Mouse (Mus musculus) kidney, postnatal 4 days (tissue): ENCODE data around the gene Sgms1.
"Not testable (repeated sequence)": the region's sequence is repeated elsewhere in the genome, so short reads cannot be mapped to it uniquely, and the experiment has no call there.

Experiments
- DNase-seq, 2 experiments: peaks; one replicate each; pipeline ENCODE4 v3.0.0; 2021; ENCODE audit warnings: mixed read lengths in 2 of 2

Gene Sgms1

DNA sequence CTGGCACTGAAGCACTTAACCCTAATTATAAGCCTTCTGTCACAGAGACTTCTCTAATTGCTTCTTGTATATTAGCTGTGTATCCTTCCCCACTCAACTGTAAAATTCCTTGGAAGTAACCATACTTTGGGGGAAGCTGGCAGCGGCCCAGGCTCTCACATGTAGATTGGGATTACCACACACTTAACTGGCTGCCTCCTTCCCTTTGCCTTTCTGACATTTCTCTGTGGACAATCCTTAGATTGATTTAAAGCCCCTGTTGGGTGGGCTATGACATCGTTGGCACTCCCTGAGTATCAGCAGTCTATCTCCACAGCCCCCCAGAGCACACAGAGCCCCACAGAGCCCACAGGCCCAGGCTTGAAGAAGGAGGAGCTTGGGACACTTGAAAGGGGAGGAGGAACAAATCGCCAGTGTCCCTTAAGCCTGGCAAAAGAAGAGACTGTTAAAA, 8.0 kb downstream of the Sgms1 start:
- DNase-seq, result peak; percentile 81 to 86

DNA sequence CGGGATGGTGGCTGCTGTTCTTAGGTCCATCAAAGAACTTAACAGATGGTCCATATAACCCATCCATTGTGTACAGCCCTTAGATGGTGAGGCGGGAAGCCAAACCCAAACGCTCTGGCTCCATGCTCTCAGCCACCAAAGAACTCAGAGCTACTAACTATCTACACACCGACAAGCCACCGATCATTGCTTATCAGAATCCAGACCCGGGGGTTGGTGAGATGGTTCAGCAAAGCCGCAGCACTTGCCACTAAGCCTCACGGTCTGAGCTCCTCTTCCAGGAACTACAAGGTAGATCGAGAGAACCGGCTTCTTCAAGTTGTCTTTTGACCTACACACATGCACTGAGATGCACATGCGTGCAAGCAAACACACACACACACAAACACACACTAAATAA, 8.8 kb downstream of the Sgms1 start:
- no peak for DNase-seq

DNA sequence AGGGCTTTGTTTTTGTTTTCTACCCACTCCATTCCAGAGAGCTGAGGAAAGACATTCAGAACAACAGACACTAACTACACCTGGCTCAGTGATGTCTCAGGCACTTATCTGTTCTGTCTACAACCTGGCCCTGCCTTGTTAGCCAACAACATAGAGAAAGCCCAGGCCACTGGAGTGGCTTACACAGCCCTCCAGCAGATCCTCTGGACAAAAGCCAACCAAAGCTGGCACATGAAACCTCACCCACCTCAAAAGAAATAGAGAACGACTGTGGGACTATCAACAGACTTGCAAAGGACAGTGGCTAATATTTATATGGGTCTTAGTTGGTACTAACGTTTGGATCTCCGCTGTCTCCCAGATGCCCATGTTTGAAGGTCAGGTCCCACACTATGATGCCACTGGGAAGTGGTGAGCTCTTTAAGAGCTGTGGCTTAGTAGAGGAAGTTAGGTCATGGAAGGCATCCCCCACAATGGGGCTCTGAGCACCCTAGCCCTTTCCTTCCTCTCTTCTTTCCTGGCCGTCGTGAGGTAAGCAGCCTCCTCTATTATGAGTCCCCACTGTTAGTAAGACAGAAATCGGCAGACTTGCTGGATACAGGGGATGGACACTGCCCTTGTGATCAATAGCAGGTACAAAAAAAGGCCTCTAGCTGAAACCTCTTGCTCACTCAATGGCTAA, 10.1 kb downstream of the Sgms1 start:
- DNase-seq, result no peak

DNA sequence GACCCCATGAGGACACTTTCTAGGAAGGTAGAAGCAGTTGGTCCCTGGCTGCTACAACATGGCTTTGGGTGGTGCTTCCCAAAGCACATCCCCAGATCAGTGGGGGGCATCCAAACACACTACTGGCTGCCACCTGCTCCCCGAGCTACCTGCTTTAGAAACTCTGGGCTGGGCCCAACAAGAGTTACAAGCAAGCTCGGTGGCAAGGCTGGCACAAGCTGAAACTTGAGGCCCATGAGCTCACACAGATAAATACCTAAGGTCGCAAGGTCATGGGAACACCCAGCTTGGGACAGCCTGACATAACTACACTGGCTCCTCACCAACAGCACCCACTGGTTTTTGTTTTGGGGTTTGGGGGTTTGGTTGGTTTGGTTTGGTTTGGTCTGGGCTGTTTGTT, 10.9 kb downstream of the Sgms1 start:
- DNase-seq, result no peak

DNA sequence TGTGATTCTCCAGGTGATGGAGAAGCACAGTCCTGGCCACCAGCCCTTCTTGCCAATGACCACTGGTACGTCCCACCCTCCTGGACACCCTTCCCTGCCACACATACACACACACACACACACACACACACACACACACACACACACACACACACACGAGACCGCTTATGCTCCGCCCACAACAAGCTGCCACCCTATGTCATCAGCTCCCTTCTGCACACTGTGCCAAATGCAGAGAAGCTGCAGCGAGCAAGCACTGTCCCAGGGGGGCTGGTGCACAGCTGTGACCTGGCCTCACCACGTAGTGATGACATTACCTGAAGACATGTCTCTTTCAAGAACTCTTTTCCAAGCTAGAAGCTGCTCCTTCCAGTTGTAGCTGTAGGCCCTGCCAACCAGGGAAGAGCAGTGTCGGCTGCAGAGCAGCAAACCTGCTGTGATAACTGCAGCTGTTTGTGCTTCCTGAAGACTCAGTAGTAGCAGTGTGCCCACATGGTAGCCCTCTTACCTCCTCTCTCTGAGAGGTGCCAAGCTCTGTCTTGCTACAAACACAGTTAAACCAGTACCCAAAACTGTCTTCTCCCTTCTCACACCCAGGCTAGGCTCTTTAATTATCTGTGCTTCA, 11.7 kb downstream of the Sgms1 start:
- DNase-seq, result peak in 1 of 2 experiments; percentile 26

DNA sequence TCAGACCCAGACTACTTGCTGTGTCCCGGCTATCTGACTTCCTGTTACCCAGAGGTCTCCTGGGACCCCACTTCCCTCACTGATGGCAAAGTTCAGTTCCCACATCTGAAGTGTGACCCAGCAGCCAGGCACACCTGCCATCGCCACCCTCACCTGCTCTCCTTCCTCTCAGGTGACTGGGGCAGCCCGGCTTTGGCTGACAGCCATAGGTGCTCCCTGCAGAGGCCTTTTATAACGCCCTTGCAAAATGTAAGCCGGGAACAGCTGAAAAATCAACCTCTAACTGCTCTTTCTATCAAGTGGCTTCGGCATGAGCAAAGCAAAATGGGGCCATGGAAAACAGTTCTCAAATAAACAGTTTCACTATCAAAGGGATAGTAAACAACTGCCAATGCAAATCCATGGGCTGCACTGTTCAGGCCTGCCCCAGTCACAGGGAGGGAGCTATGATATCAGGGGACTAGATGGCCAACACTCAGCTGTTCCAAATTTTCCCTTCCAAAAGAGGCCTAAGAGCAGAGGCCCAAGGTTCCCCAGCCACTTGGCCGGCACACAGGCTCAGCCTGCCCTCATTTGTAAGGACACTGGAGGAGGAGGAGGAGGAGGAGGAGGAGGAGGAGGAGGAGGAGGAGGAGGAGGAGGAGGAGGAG, 12.5 kb downstream of the Sgms1 start:
- peak in 1 of 2 experiments; percentile 43 for DNase-seq

DNA sequence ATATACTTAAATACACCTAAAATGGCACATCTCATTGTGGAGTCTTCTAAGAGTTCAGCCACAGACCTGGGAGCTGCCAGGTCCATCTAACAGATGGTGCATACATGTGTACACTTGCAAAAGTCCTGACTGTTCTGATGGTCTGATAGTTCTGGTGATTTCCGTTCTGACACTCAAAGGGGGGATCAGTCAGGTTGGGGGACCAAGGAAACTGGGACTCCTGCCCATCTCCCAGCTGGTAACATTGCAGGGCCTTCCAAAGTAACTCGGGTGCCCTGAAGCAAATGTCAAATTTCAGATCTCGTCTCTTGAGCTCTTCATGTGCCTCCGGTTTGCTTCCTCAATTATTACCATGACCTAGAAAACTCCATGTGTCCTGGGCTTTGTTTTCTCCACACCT, 13.5 kb downstream of the Sgms1 start:
- DNase-seq, result no peak

DNA sequence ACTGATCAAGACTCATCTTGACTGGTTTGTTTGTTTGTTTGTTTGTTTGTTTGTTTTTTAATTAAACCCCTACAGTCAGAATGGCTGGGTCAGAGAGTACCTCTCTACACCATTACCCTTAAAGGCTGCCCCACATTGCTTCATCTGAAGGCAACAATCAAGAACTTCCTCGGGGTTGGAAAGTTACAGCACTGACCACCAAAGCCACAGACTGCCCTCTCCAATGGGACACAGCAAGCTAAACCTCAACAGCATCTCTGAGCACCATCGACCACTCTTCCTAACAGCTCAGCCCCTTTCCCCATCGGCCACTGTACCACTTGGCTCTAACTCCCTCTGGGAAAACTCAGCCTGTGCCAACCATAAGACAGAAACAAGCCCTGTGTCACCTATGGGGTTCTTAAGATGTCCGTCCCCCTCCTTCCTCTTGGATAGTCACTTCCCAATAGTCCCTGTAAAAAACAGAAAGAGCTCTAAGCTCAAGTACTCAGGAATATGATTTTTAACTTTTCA, 14.0 kb downstream of the Sgms1 start:
- DNase-seq, result no peak

DNA sequence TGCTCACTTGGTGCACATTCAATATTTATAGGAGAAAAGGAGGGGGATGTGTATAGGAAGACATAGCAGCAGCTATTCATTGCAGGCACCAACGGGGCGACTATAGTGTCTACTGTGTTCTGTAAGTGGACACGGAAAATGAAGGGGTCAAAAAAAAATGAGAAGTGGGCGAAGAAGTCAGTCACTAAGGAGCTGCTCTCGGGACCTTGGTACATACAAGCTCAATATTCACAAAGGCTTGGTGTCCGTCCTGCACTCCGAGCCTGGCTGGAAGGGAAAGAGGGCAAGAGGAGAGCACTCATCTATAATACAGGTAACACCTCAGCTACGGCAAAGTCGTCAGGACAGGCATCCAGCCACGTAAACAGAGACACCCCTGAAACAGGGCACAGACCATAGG, 14.8 kb downstream of the Sgms1 start:
- DNase-seq, result no peak

DNA sequence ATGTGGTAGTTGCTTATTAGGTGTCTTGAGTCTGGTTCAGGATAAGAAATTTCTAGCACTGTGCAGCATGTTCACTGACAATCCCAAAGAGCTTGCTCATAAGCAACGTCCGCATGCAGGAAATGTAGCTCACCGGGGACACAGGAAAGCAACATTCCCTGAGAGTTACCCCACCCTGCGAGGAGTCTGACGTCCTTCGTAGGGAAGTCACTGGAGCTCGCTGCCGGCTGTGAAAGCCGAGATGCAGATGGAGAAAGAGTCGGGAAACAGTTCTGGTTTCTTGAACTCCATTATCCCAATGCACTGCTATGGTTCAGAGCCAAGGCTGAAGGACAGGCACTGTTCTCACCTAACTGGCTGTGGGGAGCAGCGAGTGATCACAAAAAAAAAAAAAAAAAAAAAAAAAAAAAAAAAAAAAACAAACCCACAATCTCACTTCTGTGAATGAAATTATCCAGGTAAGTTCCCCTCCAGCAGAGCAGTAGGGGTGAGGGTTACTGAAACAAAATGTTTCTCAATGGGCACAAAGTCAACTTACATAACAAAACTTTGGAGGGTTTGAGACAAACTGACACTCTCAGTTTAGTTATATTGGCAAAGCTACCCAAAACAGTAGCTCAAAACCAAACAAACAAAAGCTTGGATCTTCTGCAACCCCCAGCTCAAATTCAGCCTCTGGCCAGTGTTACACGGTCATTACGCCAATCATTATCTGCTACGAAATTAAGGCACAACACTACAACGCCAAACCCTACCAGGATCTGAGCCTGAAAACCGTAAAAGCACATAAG, 15.5 kb downstream of the Sgms1 start:
- peak; percentile 48 to 55 for DNase-seq

DNA sequence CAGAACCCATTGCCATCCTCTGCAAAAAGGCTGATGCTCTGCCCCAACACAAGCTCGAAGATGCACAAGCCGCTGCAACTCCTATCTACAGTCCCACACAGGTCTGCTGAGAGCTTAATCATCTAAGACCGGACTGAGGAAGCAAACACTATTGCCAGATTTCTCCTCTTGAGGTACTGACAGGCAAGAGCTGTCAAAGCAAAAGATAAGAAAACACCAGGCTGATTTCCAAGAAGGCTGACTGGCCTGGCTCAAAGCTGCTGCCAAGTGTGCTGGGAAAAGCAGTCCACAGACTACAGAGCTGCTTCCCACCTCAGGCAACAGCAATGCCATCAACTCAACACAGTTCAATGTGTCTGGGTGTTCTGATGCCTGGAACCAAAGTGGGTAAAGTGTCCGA, 17.1 kb downstream of the Sgms1 start:
- no peak for DNase-seq

DNA sequence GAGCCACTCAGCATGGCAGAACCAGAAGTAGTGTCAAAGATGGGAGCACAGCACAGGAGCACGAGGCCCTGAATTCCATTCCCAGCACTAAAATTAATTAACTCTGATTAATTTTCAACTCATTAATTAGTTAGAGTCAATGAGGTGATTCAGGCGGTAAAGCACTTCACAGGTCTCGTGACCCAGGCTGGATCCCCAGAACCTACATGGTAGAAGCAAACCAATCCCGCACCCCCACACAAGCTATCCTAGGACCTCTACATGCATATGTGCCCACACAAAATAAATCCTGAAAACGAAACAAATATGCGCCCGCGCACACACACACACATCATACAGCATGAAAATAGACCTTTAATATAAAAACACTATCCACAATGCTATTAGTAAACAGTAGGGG, 22.2 kb downstream of the Sgms1 start:
- DNase-seq, result no peak

DNA sequence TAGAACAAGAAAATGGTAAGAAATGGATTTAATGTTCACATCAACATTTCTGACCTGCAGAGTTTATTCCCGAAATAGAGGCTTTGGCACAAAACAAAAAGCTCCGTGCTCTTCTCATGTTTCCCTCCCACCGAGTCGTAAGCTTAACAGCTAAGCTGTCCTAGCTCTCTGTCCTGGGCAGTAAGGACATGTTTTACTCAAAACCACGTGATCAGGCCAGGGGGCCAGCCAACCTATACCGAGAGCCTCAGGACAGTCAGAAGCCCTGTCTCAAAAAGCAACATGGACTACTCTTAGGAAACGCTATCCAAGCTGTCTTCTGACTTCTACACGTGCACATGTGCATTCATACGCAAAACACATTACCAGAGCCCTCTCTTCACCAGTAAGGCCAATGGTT, 23.1 kb downstream of the Sgms1 start:
- no peak for DNase-seq

DNA sequence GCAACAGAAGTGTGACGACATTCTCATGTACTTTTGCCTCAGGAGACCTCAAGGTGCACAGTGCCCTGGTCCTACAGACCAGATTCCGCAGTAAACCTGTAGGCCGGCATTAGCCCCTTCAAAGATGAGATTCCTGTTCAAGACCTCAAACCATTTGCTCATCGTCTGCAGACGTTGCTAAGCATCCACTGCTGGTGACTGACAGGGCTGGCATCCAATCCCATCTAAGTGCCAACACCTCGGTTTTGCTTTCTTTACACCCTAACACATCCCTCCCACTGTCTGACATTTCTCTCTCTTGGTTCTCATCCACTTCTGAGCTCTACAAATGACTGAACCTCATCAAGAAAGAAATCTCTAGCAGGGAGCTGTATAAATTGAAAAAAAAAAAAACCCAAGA, 24.4 kb downstream of the Sgms1 start:
- DNase-seq, result no peak

DNA sequence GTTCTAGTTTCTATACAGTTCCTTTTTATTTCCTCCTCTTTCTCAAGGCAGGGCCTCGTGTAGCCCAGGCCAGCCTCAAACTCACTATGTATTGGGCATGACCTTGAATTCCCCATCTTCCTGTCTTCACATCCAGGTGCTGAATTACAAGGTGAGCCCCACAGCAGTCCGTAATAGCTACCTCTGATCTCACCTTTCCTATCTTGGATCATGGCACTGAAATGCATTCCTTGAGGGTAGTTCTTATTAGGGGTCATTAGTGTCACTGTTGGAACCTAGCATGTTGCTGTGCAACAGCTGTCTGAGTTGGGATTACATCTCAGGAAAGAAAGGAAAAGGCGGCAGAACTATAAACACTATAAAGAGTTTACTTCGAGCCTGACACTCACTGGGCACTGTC, 25.9 kb downstream of the Sgms1 start:
- DNase-seq, result no peak

DNA sequence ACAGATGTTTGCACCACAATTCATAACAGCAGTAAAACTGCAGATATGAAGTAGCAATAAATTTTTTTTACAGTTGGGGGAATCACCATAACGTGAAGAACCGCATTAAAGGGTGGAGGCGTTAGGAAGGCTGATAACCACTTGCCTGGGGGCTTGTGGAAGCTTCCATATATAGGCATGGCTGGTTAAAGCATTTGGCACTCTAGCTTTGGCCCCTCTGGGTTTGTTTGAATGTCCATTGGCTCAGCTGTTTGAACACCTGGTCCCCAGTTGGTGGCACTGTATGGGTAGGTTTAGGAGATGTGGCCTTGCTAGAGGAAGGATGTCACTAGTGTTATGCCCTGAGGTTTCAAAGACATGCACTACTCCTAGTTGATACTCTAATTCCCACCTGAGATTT, 27.0 kb downstream of the Sgms1 start:
- DNase-seq, result no peak

DNA sequence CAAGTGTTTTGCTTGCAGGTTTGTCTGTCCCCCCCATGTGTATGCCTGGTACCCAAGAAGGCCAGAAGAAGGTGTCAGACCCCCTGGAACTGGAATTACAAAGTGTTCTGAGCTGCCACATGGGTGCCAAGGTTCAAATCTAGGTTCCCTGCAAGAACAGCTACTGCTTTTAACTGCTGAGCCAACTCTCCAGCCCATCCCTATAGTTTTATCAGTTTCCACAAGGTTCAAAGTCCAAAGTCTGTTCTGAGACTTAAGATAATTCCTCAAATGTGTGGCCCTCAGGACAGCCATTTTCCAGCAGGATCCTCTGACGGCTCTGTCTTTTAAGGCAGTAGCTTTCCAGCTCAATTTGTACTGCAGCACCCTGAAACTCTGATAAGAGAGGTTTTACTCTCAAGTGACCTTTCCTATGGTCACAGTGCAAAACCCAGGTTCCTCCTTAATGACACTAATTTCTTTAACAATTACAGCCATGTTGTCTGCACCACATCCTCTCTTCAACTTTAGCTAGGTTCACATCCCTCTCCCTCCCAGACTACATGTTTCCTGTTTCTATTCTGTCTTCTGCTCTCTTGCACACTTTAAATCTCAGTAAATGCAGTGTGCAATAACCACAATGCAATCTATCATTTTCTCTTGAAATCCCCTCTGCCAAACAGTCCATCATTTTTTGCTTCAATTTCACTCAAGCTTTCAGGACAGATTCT, 28.4 kb downstream of the Sgms1 start:
- no peak for DNase-seq

DNA sequence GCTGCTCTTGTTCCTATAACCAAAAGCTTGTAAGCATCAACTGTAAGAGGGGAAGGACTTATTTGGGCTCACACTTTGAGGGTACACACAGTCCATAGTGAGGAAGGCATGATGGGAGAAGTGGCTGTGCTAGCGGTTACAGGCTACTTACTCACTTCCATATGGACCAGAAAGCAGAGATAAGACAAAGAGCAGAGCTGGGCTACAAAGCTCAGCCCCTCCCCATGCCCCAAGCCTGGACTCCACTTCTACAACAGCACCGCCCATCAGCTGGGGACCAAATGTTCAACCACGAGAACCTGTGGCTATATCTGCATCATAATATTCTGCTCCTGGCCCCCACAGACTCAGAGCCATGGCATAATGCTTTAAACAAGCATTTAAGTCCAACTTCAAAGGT, 29.0 kb downstream of the Sgms1 start:
- no peak for DNase-seq

DNA sequence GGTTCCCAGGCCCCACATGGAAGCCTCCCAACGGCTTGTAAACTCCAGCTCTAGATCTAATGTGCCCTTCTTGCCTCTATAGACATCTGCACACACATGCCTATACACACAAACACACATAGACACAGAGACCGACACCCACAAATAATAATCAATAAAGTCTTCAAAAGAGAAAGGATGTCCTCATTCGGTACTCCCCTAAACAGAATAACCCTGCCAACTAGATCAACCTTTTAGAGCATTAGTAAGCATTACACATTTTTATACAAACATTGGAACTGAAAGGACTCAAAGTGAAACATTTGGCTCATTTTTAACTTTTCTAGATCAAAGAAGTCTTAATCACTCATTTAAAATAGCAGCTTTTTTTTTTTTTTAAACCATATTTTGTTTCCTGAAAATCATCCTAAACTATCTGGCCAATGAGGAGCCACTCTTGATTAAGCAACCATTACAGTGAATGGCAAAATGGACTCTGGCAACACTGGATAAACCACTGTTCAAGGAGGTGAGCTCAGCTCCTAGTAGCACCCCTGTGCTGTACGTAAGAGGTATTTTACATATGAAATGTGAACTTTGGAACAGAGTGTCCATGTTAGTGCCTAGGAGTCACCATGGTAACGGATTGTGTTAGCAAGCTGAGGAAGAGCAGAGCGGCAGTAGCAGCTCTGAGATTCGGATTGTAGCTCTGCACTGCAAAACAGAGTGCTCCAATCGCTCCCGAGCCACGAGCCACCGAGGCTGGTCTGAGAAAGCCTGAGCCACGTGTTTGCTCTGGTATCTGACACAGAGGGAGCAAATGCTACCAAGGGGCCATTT, 30.6 kb downstream of the Sgms1 start:
- no peak for DNase-seq

DNA sequence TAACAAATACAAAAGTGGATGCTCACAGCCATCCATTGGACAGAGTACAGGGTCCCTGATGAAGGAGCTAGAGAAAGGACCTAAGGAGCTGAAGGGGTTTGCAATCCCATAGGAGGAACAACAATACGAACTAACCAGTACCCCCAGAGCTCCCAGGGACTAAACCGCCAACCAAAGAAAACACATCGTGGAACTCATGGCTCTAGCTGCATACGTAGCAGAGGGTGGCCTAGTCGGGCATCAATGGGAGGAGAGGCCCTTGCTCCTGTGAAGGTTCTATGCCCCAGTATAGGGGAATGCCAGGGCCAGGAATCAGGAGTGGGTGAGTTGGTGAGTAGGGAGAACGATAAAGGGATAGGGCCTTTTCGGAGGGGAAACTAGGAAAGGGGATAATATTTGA, 31.5 kb downstream of the Sgms1 start:
- not testable (repeated sequence) for DNase-seq

DNA sequence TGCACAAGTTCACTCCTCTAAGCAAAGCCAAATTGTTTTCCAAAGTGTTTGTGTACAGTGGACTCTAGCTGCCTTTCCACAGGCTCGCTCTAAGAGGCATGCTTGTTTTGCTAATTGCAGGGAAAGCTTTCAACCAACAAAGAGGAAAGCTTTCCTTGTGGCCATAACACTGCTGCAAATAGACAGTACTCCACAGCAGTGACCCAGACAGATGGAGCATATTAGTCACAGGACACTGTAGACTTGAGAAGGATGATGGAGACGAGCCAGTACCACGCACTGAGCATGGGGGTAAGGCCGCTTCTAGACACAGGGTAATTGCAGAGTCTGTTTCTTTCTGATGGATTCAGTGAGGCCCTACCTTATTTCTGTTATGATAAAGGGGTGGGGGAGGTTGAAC, 33.3 kb downstream of the Sgms1 start:
- DNase-seq, result no peak

DNA sequence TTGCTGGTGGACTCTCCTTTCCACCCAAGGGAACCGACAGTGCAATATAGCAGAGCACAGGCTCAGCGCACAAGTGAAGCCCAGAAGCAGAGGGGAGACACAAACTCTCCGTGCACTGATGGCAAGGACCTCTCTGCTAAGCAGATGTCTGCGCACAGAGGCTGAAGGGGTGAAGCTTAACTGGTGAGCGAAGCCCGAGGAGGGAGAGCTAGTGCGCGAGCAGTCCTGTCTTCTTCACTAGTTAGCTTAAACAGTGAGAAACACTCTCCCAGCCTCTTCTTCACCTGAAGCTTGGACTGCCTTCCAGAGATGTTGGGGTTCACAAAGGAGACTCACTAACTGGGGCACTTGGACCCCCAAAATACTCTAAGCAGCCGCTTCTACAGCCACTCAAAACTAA, 36.1 kb downstream of the Sgms1 start:
- DNase-seq, result no peak
